Mouse (Mus musculus): ENCODE measurements at regions not wholly inside any gene's neighbourhood (a gene's known extent, or its start where the extent isn't known, plus 50 kb on each side); places are given as distances from the start of the nearest gene placed in this dataset.
"Not testable (repeated sequence)": the region's sequence is repeated elsewhere in the genome, so short reads cannot be mapped to it uniquely, and the experiment has no call there.

DNA sequence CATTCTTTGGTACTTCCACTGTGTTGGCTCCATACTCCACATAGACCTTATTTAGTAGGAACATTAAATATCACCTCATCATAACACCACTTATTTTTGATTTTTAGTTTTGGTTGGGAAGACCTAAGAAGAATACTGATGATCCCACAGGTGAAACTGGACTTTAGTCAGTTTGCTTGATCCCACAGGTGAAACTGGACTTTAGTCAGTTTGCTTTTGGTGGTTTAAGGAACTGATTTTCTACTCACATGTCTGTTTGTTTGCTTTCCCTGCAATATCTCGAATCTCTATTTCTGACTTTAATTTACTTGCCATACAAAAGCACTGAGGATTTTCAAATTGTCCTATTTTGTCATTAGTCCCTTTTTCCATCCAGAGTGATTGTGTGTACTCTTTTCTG is 680.8 kb downstream of the Brinp3 start:
- Histone ChIP-seq H3K4me1 (no peaks in the 10 kb centered on the region), H3K27ac (replicated peaks) (no peak overlapping the region), H3K4me3 (no peak overlapping the region), H3K4me2 (replicated peaks) (no peak overlapping the region), H3K9me3 (no peaks in the 10 kb centered on the region), H3K9ac (replicated peaks) (no peak overlapping the region), H3K36me3 (no peaks in the 10 kb centered on the region), H3K27me3 (no peaks in the 10 kb centered on the region)
- no peak for ATAC-seq (replicated peaks)
- 84% methylated on average over 1 of the region's 1 CpGs for WGBS

GRCm38 (mm10) chr1:147186799-147187198 is 692.2 kb downstream of the Brinp3 start:
- Histone ChIP-seq H3K4me1 (peaks cover 11% of the 10 kb centered on the region), H3K9me3 (no peaks in the 10 kb centered on the region), H3K27me3 (no peaks in the 10 kb centered on the region), H3K4me2 (replicated peaks) (no peak overlapping the region), H3K9ac (replicated peaks) (no peak overlapping the region), H3K36me3 (no peaks in the 10 kb centered on the region), H3K4me3 (no peak overlapping the region), H3K27ac (replicated peaks) (no peak overlapping the region)
- no peak; the same call in 1 of the 2 replicates for ATAC-seq (replicated peaks)
- WGBS, result 41% methylated on average over 1 of the region's 1 CpGs

DNA sequence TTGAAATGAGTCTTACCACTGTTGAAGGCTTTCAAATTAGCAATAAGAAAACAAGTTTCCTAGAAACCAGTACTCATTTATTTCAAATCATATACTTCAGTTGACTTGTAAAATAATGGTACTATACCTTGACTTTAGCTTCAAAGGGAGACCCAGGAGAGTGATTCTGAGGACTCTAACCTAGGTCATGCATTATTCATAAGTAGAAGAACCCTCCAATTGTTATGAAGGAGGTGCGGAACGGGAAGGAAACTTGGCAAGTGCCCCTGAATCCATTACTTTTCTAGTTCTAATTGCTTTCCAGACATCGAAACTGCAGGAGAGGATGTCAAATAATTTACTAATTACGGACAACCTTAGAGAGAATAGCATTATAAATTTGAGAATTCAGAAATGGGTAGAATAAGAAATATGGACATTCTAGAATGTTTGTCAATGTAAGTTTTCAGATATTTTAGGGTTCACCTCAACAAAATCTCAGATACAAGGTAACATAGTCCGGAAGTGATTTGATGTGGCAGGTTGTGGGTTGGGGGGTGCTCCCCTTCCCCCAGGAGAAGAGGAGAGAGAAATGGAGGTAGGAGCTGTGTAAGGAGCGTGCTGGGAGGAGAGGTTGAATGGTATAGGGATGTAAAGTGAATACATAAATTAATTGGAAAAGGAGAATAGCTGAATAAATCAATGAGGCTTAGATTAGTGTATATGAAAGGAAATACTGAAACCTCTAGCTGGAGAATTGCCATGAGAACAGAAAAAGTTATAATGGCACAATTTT is 692.9 kb downstream of the Brinp3 start:
- no peak overlapping the region for H3K27ac ChIP-seq (replicated peaks)
- H3K27me3 ChIP-seq, result no peaks in the 10 kb centered on the region
- no peaks in the 10 kb centered on the region for H3K36me3 ChIP-seq
- H3K4me2 ChIP-seq (replicated peaks), result peak overlapping the region; percentile 26
- H3K9me3 ChIP-seq, result no peaks in the 10 kb centered on the region
- peak; percentile 73 for ATAC-seq (replicated peaks)
- peaks cover 11% of the 10 kb centered on the region for H3K4me1 ChIP-seq
- no peak overlapping the region for H3K9ac ChIP-seq (replicated peaks)
- WGBS, result 25% methylated on average over 6 of the region's 6 CpGs
- no peak overlapping the region for H3K4me3 ChIP-seq

- WGBS, result 80% methylated on average over 2 of the region's 2 CpGs
- H3K4me3 ChIP-seq; H3K27me3 ChIP-seq; H3K27ac ChIP-seq (replicated peaks); H3K4me2 ChIP-seq (replicated peaks); H3K9me3 ChIP-seq; H3K9ac ChIP-seq (replicated peaks); H3K36me3 ChIP-seq; ATAC-seq (replicated peaks); H3K4me1 ChIP-seq: not testable (repeated sequence)
Observed at GRCm38 (mm10) chr1:147199959-147200358, 705.4 kb downstream of the Brinp3 start.

DNA sequence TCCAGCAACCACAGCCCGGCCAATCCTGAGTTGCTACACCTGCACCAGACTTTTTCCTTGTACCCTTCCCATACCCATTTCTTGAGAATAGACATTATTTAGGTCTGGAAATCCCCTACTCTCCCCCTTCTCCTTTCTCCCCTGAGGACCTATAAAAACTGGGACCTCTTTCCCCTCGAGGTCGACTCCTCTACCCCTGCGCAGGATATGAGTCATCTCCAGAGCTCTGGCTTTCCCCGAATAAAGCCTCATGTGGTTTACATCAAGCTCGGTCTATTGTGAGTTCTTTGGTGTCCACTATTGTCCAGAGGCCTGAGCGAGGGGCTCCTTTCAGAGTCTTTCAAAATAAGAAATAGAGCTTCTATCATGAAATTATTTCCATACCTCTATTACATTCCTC is 720.3 kb downstream of the Brinp3 start:
- not testable (repeated sequence) for ATAC-seq (replicated peaks); H3K4me3 ChIP-seq
- WGBS, result 87% methylated on average over 7 of the region's 7 CpGs

DNA sequence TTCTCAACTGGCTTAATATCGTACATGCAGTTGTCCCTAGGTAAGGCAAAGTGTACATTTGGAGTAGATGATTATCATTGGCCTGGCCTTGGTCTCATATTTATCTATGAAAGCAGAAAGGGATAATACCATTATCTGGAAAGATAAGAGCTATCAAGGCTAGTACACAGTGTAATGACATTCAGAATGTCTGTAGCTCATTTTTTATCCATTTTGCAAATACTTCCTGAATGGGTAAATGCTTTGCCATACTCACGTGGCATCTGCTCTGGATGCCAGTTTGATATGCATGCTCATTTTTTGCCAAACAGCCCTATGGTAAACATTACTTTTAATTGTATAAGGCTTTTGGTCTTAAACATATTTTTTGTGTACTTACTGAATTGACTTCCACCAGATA is 723.4 kb downstream of the Brinp3 start:
- H3K9ac ChIP-seq (replicated peaks), result no peak overlapping the region
- WGBS, result 79% methylated on average over 2 of the region's 2 CpGs
- H3K4me2 ChIP-seq (replicated peaks), result no peak overlapping the region
- H3K27ac ChIP-seq (replicated peaks), result no peak overlapping the region
- H3K4me3 ChIP-seq, result no peak overlapping the region
- H3K36me3 ChIP-seq, result no peaks in the 10 kb centered on the region
- H3K27me3 ChIP-seq, result no peaks in the 10 kb centered on the region
- no peaks in the 10 kb centered on the region for H3K9me3 ChIP-seq
- no peak for ATAC-seq (replicated peaks)
- H3K4me1 ChIP-seq, result no peaks in the 10 kb centered on the region

More for the DNA sequence above, 720.3 kb downstream of the Brinp3 start:
- not testable (repeated sequence) for H3K36me3 ChIP-seq; H3K4me2 ChIP-seq (replicated peaks); H3K27ac ChIP-seq (replicated peaks); H3K27me3 ChIP-seq; H3K4me1 ChIP-seq; H3K9me3 ChIP-seq; H3K9ac ChIP-seq (replicated peaks)

- H3K36me3 ChIP-seq, result no peaks in the 10 kb centered on the region
- H3K27me3 ChIP-seq, result no peaks in the 10 kb centered on the region
- no peak for ATAC-seq (replicated peaks)
- no peaks in the 10 kb centered on the region for H3K9me3 ChIP-seq
- no peak overlapping the region for H3K4me2 ChIP-seq (replicated peaks)
- 89% methylated on average over 2 of the region's 2 CpGs for WGBS
- no peaks in the 10 kb centered on the region for H3K4me1 ChIP-seq
- no peak overlapping the region for H3K9ac ChIP-seq (replicated peaks)
- H3K4me3 ChIP-seq, result no peak overlapping the region
- H3K27ac ChIP-seq (replicated peaks), result no peak overlapping the region
Observed at GRCm38 (mm10) chr1:147219438-147219837, 724.9 kb downstream of the Brinp3 start.

DNA sequence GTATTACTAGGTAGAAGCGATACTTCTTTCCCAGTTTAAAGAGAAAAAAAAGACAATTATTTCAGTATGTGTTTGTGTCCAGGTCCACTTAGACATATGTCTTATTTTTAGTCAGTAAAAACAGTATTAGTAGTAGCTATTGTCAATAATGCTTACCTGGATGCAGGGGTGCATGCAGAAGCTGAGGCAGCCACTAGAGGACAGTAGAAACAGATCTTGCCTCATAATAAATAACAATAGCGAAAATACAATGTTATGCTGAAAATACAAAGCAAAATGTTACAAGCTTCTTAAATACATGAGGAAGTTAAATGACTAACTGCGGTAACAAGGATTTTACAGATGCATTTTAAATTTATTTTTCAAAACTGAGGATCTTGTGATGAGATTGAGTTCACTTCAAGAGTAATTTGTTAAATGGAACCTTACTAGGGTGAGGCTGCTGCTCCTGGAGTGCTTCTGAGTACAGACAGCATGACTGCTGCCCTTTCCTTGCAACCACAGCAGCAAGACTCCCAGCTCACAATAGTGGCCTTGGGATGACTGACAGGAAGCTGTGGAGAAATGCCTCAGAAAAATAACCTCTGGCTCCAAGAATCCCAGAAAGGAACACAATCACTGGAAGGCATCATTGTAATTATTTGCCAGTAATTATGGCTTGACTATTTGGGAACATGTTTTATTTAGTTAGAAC is 728.8 kb downstream of the Brinp3 start:
- no peak for ATAC-seq (replicated peaks)
- Histone ChIP-seq H3K9ac (replicated peaks) (no peak overlapping the region), H3K4me1 (no peaks in the 10 kb centered on the region), H3K36me3 (no peaks in the 10 kb centered on the region), H3K4me2 (replicated peaks) (no peak overlapping the region), H3K27ac (replicated peaks) (no peak overlapping the region), H3K4me3 (no peak overlapping the region), H3K27me3 (no peaks in the 10 kb centered on the region), H3K9me3 (no peaks in the 10 kb centered on the region)
- 63% methylated on average over 3 of the region's 3 CpGs for WGBS

DNA sequence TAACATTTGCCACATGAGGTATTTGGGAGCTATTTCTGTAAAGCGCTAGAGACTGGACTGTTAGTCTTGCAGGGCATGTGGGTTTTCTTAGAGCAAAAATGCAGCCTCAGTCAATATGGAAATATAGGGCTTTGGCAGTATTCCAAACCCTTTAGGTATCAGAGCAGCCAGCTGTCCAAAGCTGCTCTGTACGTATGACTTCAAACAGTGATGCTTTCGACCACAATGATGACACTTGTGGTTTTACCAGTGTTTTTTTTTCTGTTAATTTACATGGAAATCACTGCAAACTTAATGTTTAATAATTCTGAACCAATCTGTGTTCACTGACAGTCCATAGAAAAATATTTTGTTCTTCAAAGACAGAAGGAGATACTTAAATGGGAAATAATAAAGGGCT is 743.0 kb downstream of the Brinp3 start:
- ATAC-seq (replicated peaks), result no peak
- Histone ChIP-seq H3K9ac (replicated peaks) (no peak overlapping the region), H3K4me3 (no peak overlapping the region), H3K4me2 (replicated peaks) (no peak overlapping the region), H3K36me3 (no peaks in the 10 kb centered on the region), H3K27ac (replicated peaks) (no peak overlapping the region), H3K4me1 (no peaks in the 10 kb centered on the region), H3K27me3 (no peaks in the 10 kb centered on the region), H3K9me3 (no peaks in the 10 kb centered on the region)
- 70% methylated on average over 3 of the region's 3 CpGs for WGBS

DNA sequence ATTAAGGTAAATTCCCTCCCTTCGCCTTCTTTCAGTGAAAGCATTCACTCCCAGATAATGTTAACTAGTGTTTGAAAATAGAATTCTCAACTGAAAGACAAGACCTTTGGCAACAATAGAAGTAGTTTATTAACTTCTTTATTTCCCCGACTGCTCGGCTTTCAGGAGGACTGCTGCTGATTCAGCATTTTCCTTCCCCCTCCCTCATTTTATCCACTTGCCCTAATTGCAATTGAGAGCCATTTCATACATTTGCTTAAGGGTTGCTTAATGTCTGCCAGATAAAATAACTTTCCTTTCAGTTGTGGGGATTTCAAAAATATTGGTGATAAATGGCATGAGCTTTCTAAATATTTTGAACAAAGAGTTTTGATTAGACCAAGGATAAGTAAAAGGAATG is 744.5 kb downstream of the Brinp3 start:
- H3K9ac ChIP-seq (replicated peaks), result no peak overlapping the region
- no peak for ATAC-seq (replicated peaks)
- no peaks in the 10 kb centered on the region for H3K4me1 ChIP-seq
- H3K27ac ChIP-seq (replicated peaks), result no peak overlapping the region
- H3K27me3 ChIP-seq, result no peaks in the 10 kb centered on the region
- H3K9me3 ChIP-seq, result no peaks in the 10 kb centered on the region
- no peak overlapping the region for H3K4me3 ChIP-seq
- 84% methylated on average over 3 of the region's 3 CpGs for WGBS
- no peaks in the 10 kb centered on the region for H3K36me3 ChIP-seq
- no peak overlapping the region for H3K4me2 ChIP-seq (replicated peaks)

- H3K4me3 ChIP-seq, result no peak overlapping the region
- H3K9ac ChIP-seq (replicated peaks), result no peak overlapping the region
- no peaks in the 10 kb centered on the region for H3K4me1 ChIP-seq
- ATAC-seq (replicated peaks), result no peak
- H3K27me3 ChIP-seq, result no peaks in the 10 kb centered on the region
- 96% methylated on average over 1 of the region's 1 CpGs for WGBS
- no peaks in the 10 kb centered on the region for H3K36me3 ChIP-seq
- H3K4me2 ChIP-seq (replicated peaks), result no peak overlapping the region
- H3K9me3 ChIP-seq, result no peaks in the 10 kb centered on the region
- no peak overlapping the region for H3K27ac ChIP-seq (replicated peaks)
Observed at GRCm38 (mm10) chr1:147273324-147273723, 778.8 kb downstream of the Brinp3 start.

- Histone ChIP-seq H3K27ac (replicated peaks) (no peak overlapping the region), H3K4me2 (replicated peaks) (no peak overlapping the region), H3K27me3 (no peaks in the 10 kb centered on the region), H3K4me3 (no peak overlapping the region), H3K36me3 (no peaks in the 10 kb centered on the region), H3K9me3 (no peaks in the 10 kb centered on the region), H3K9ac (replicated peaks) (no peak overlapping the region), H3K4me1 (0 out of 2 replicates have a peak, but pooled peaks cover 4% of the 10 kb centered on the region)
- peak; percentile 67; the same call in 1 of the 2 replicates for ATAC-seq (replicated peaks)
- 59% methylated on average over 3 of the region's 3 CpGs for WGBS
Observed at GRCm38 (mm10) chr1:147291119-147291518, 796.6 kb downstream of the Brinp3 start.

Measured in forebrain, embryonic 15.5 days (tissue).